Mouse (Mus musculus): ENCODE data around the gene B3gnt9.

DNA sequence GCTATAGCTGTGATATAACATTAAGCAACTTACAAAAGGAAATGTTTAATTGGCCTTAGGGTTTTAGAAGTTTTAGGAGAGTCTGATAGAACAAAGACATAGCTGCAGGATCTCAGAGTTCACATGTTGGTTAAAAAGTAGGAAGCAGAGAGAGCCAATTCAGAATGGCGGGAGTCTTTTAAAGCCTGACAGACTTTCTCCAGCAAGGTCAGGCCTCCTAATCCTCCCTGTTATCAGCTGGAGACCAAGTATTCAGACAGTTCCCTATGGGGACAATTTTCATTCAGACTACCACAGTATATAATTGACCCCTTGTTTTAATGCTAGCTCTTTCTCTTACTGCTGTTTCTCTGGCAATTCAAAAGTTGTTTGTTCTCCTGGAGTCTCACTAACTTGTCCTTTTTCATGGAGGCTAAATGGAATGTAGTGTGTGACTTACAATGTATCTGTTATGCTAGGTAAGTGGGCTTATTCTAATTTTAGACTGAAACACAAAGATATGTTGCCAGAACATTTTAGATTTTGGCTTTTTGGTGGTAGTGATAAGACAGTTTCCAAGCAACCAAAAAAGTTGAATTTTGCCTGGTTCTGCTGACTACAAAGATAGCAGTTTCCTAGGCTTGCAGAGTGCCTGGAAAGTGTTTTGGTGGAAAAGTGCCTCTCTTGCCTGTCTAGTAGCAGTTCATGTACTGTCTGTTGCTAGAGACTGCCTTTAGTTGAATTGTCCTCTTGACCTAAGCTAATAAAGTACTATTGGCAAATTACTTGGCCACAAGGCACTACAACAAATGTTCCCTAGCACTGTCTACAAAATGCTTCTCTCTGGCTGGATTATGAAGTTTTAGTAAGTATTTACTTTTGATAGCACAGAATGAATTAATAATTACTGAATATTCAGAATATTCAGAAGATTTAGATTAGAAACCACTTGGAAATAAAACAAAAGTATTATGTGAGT, 45.5 kb downstream of the B3gnt9 start:
- TF ChIP-seq TCF12 (IDR thresholded peaks at IDR 0.05; ENCODE audit: low read depth, low read length) (no peak), KAT2A (IDR thresholded peaks at IDR 0.05; ENCODE audit: insufficient replicate concordance, low read length) (no peak), SMC3 (IDR thresholded peaks at IDR 0.05; ENCODE audit: low read depth, low read length) (no peak), ZMIZ1 (IDR thresholded peaks at IDR 0.05; ENCODE audit: low read depth, low read length) (no peak), PAX5 (IDR thresholded peaks at IDR 0.05; ENCODE audit: low read length) (no peak), POLR2A (IDR thresholded peaks at IDR 0.05; ENCODE audit: low read depth, low read length) (no peak), CTCF (conservative IDR thresholded peaks at IDR 0.05 in 1 of 2, IDR thresholded peaks at IDR 0.05 in 1 of 2; ENCODE audit: low read depth in 2 of 2, low read length in 2 of 2) (no peak)
